Mouse (Mus musculus): ENCODE data around the gene Cby3. TPM values are rescaled to one million over a fixed set of nuclear protein-coding genes. Genes with fewer than 3 reads are reported as not detected.

Gene Cby3
- polyA plus RNA-seq, 1 experiment from 2014 or later = 0.21 TPM

DNA sequence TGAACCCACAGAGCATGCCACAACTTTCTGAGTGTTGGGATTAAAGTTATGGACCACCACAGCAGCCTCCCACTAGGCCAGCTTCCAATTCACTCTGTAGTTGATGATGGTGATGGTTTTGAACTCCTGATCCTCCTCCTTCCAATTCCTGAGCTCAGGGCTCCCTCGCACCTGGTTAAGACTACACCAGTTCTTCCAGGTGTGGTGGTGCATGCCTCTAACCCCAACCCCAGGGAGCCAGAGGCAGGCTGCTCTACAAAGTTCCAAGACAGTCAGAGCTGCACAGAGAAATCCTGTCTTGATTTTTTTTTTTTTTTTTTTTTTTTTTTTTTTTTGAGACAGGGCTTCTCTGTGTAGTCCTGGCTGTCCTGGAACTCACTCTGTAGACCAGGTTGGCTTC is 19.4 kb downstream of the Cby3 start:
- Histone ChIP-seq H3K36me3 (replicated peaks; ENCODE audit: insufficient read depth, low read length) (no peaks in the 10 kb centered on the region), H3K9me3 (ENCODE audit: low read length) (no peaks in the 10 kb centered on the region), H3K4me1 (ENCODE audit: insufficient read depth) (peaks cover 12% of the 10 kb centered on the region), H3K27me3 (ENCODE audit: insufficient read depth, low read length) (no peaks in the 10 kb centered on the region), H3K4me3 (ENCODE audit: low read depth, low read length) (no peak overlapping the region), H3K9ac (replicated peaks) (no peak overlapping the region), H3K27ac (ENCODE audit: low read depth) (no peak overlapping the region), H3K4me2 (ENCODE audit: low read depth, low read length) (no peak overlapping the region)
- TF ChIP-seq EP300 (IDR thresholded peaks at IDR 0.05; ENCODE audit: low read depth) (no peak), CTCF (IDR thresholded peaks at IDR 0.05; ENCODE audit: low read depth) (no peak)
- DNase-seq (no peak), ATAC-seq (no peak)
- WGBS (ENCODE audit: insufficient replicate concordance) = 83% methylated on average over 1 of the region's 1 CpGs

DNA sequence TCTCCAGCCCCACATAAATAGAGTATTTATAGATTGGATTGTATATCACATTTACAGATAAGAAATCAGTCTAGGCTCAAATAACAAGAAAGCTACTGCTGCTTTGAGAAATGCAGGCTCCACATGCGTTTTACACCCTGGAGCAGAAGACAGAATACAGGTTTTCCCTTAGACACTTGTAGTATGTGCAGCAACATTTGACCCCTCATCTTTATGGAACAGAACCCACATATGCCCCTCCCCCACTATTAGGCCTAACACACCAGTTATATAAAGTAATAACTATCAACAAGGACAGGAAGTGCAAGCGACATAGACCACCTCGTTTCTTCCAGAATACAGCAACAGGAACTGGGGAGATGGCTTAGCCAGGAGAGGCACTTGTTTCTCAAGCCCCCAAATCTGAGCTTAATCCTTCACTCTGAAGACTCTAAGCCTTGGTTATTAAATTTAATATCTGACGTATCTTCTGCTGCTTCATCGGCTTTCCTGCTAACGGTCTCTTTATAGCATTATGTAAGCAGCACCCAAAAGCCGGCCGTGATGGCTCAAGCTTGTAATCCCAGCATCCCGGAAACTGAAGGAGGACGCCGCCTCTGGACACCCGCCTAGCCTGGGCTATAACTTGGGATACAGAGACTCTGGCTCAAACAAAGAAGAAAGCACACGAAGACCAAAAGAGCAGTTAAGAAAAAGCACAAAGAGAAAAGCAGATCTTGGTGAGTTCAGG is 20.2 kb downstream of the Cby3 start:
- 89% methylated on average over 13 of the region's 13 CpGs for WGBS (ENCODE audit: insufficient replicate concordance)

DNA sequence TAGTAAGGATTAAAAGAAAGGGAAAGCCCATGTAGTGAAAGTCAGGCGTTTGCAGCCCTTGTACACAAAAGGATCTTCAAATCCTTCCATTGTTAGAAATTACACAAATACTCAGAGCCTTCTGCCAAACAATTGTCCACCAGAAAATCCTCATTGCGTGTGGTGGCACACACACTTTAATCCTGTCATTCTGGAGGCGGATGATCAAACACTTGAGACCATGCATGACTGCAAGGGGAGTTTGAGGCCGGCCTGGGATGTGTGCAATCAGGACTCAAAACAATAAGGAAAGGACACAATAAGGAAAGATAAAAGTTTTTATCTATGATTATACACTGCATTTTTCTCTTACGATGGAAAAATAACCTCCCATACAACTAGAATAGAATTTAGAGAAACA is 21.2 kb downstream of the Cby3 start:
- Histone ChIP-seq H3K27me3 (ENCODE audit: insufficient read depth, low read length) (no peaks in the 10 kb centered on the region), H3K4me2 (ENCODE audit: low read depth, low read length) (no peak overlapping the region), H3K27ac (ENCODE audit: low read depth) (no peak overlapping the region), H3K4me3 (ENCODE audit: low read depth, low read length) (no peak overlapping the region), H3K9me3 (ENCODE audit: low read length) (no peaks in the 10 kb centered on the region), H3K36me3 (replicated peaks; ENCODE audit: insufficient read depth, low read length) (peaks cover 12% of the 10 kb centered on the region), H3K9ac (replicated peaks) (no peak overlapping the region), H3K4me1 (ENCODE audit: insufficient read depth) (peaks cover 22% of the 10 kb centered on the region)
- no peak for DNase-seq
- 79% methylated on average over 5 of the region's 5 CpGs for WGBS (ENCODE audit: insufficient replicate concordance)
- TF ChIP-seq CTCF (IDR thresholded peaks at IDR 0.05; ENCODE audit: low read depth) (no peak), EP300 (IDR thresholded peaks at IDR 0.05; ENCODE audit: low read depth) (no peak)
- no peak for ATAC-seq

More for the DNA sequence above, 20.2 kb downstream of the Cby3 start:
- DNase-seq (no peak), ATAC-seq (no peak)
- Histone ChIP-seq H3K4me1 (ENCODE audit: insufficient read depth) (peaks cover 18% of the 10 kb centered on the region), H3K36me3 (replicated peaks; ENCODE audit: insufficient read depth, low read length) (peaks cover 4% of the 10 kb centered on the region), H3K27me3 (ENCODE audit: insufficient read depth, low read length) (no peaks in the 10 kb centered on the region), H3K4me2 (ENCODE audit: low read depth, low read length) (no peak overlapping the region), H3K4me3 (ENCODE audit: low read depth, low read length) (no peak overlapping the region), H3K27ac (ENCODE audit: low read depth) (no peak overlapping the region), H3K9me3 (ENCODE audit: low read length) (no peaks in the 10 kb centered on the region), H3K9ac (replicated peaks) (no peak overlapping the region)
- TF ChIP-seq EP300 (IDR thresholded peaks at IDR 0.05; ENCODE audit: low read depth) = no peak
- no peak for TF ChIP-seq CTCF (IDR thresholded peaks at IDR 0.05; ENCODE audit: low read depth)

DNA sequence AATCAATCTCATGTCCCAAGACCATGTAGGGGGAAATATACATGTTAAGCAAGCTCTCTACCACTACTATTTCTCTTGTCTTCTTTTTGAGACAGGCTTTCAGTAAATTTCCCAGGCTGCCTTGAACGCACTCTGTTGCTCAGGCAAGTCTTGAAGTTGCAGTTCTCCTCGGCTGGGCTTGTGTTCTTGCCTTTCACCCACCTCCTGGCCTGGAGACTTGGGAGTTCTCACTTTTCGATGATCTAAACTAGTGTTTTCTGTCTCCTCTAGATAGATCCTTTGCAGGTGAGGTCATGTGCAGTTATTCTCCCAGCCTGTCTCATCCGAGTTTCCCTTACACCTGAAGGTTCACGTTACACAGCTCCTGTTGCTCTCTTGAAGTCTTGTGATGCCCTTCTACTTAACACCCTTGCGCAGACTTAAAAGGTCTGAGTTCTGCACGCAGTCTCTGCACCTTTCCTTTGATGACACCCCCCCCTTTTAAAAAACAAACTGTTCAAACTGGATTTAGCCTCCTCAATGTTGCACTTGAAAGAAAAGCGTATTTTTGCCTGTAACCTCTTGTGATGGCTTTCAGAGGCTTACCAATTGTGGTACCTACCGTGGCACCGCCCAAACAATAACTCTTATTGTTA is 22.0 kb downstream of the Cby3 start:
- Histone ChIP-seq H3K36me3 (replicated peaks; ENCODE audit: insufficient read depth, low read length) (peaks cover 14% of the 10 kb centered on the region), H3K9me3 (ENCODE audit: low read length) (no peaks in the 10 kb centered on the region), H3K4me3 (ENCODE audit: low read depth, low read length) (peak overlapping the region; percentile 72), H3K4me2 (ENCODE audit: low read depth, low read length) (peak overlapping the region; percentile 95), H3K4me1 (ENCODE audit: insufficient read depth) (peaks cover 17% of the 10 kb centered on the region), H3K27ac (ENCODE audit: low read depth) (peak overlapping the region; percentile 100), H3K9ac (replicated peaks) (peak overlapping the region; percentile 85), H3K27me3 (ENCODE audit: insufficient read depth, low read length) (no peaks in the 10 kb centered on the region)
- ATAC-seq (no peak), DNase-seq (no peak)
- no peak for TF ChIP-seq CTCF (IDR thresholded peaks at IDR 0.05; ENCODE audit: low read depth)
- no peak for TF ChIP-seq EP300 (IDR thresholded peaks at IDR 0.05; ENCODE audit: low read depth)
- 38% methylated on average over 10 of the region's 10 CpGs for WGBS (ENCODE audit: insufficient replicate concordance)

DNA sequence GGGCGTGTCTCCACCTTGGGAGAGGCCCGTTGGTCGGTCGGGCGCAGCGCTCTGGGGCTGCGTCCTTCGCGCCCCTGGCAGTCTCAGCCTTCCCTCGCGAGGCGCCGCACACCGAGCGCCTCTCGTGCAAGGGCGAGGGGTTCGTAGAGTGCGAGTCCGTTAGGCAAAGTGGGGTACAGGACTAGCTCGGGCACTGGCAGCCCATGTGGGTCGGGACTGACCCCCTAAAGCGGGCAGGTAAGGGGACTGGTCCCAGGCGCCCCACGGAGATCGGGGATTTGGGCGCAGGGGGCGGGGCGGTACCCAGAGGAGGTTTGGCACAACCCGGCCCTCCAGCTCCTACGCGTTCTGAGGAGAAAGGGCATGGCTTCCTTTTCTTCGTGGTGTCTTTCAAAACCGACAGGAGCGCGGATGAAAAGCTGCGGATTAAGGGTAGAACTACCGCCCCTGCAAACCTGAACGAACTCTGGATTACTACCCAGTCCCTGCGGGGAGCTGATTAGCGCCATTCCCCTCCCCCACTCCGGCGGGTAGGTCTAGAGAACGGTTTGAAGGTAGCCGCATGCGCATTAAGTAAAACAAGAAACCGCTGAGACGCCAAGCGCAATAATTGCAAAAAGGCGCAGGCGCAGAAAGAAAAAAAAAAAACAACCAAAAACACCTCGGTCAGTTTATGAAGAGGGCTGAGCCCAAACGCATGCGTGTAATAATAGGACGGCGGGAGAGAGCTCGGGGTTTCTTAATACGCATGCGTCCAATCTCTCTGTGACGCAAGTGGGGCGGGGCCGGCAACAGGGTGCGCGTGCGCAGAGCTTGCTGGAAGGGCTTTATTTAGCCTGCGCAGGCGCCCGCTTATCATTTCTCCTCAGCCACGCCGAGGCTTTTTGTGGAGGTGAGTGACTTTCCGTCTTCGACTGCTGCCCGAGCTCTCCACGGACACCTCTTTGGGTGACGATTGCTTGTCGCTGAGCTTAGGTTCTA is 22.9 kb downstream of the Cby3 start, which contains the start of gene Hnrnph1:
Gene Hnrnph1, plus strand, starts transcription at position 80 of the 981 bp plus-strand sequence.
- TF ChIP-seq CTCF (IDR thresholded peaks at IDR 0.05; ENCODE audit: low read depth) (no peak), EP300 (IDR thresholded peaks at IDR 0.05; ENCODE audit: low read depth) (peak; percentile 84)
- Histone ChIP-seq H3K4me3 (ENCODE audit: low read depth, low read length) (peak within 1 kb of the TSS; percentile 72), H3K9ac (replicated peaks) (peak within 1 kb of the TSS; percentile 86), H3K27me3 (ENCODE audit: insufficient read depth, low read length) (no peaks in the 10 kb centered on the region), H3K4me2 (ENCODE audit: low read depth, low read length) (peak within 1 kb of the TSS; percentile 95), H3K9me3 (ENCODE audit: low read length) (no peaks in the 10 kb centered on the region), H3K27ac (ENCODE audit: low read depth) (peak within 1 kb of the TSS; percentile 100), H3K36me3 (replicated peaks; ENCODE audit: insufficient read depth, low read length) (peaks cover 20% of the 10 kb centered on the region), H3K4me1 (ENCODE audit: insufficient read depth) (peaks cover 19% of the 10 kb centered on the region)
- ATAC-seq = peak; percentile 86
- DNase-seq = peak; percentile 99
- WGBS (ENCODE audit: insufficient replicate concordance) = under 1% methylated on average over 76 of the region's 76 CpGs

Data from liver, postnatal 0 days (tissue).